Mouse (Mus musculus): Measurements from ENCODE around the gene Hapln2. TPM values are rescaled to one million over a fixed set of nuclear protein-coding genes. Genes with fewer than 3 reads are reported as not detected.

The Hapln2 gene
- total and polyA plus RNA-seq, 3 experiments, result not detected

- H3K4me1 ChIP-seq (ENCODE audit: control insufficient read depth in 1 of 2, insufficient read depth in 2 of 2, low read length in 2 of 2), result no peaks in the 10 kb centered on the region
- no peak for DNase-seq (ENCODE audit: low read depth, low spot score)
- no peak overlapping the region for H3K4me3 ChIP-seq (ENCODE audit: control insufficient read depth in 1 of 2, insufficient read depth in 1 of 2, low read depth in 2 of 2, low read length in 2 of 2)
- H3K27me3 ChIP-seq (ENCODE audit: control insufficient read depth in 1 of 2, insufficient read depth in 2 of 2, low read length in 2 of 2), result peaks cover 11 to 15% of the 10 kb centered on the region in 2 experiments
- H3K9me3 ChIP-seq (replicated peaks; ENCODE audit: insufficient read depth, low read length), result no peaks in the 10 kb centered on the region
- H3K79me2 ChIP-seq (ENCODE audit: control insufficient read depth, insufficient read depth, low read length, poor library complexity), result no peaks in the 10 kb centered on the region; the same call in 1 of the 2 replicates
- H3K27ac ChIP-seq (ENCODE audit: control insufficient read depth, low read depth, low read length), result no peak overlapping the region
- no peak overlapping the region for H3K9ac ChIP-seq (ENCODE audit: control insufficient read depth, low read depth, low read length, poor library complexity, severe bottlenecking)
- no peaks in the 10 kb centered on the region for H3K36me3 ChIP-seq (ENCODE audit: control insufficient read depth in 1 of 2, insufficient read depth in 2 of 2, low read length in 2 of 2)
- no peak for TF ChIP-seq MXI1 (IDR thresholded peaks at IDR 0.05; ENCODE audit: low read depth, low read length)
- TF ChIP-seq ZNF384 (IDR thresholded peaks at IDR 0.05; ENCODE audit: low read depth, low read length), result no peak
- TF ChIP-seq ZKSCAN1 (IDR thresholded peaks at IDR 0.05; ENCODE audit: low read depth, low read length), result no peak
- TF ChIP-seq SIN3A (IDR thresholded peaks at IDR 0.05; ENCODE audit: low read length), result no peak
- TF ChIP-seq MYB (IDR thresholded peaks at IDR 0.05; ENCODE audit: low read depth, low read length), result no peak
- no peak for TF ChIP-seq MYC (IDR thresholded peaks at IDR 0.05; ENCODE audit: low read depth, low read length)
- TF ChIP-seq ZC3H11A (IDR thresholded peaks at IDR 0.05; ENCODE audit: low read depth, low read length), result no peak
- no peak for TF ChIP-seq POLR2A (IDR thresholded peaks at IDR 0.05; ENCODE audit: control insufficient read depth in 1 of 2, insufficient read depth in 1 of 2, low read depth in 1 of 2, low read length in 2 of 2, poor library complexity in 1 of 2)
- TF ChIP-seq HCFC1 (IDR thresholded peaks at IDR 0.05; ENCODE audit: low read depth, low read length), result no peak
- no peak for TF ChIP-seq MEF2A (IDR thresholded peaks at IDR 0.05; ENCODE audit: extremely low read depth, insufficient replicate concordance, low read depth, low read length, poor library complexity, severe bottlenecking)
- TF ChIP-seq SMC3 (IDR thresholded peaks at IDR 0.05; ENCODE audit: low read depth, low read length), result no peak
- no peak for TF ChIP-seq TCF12 (IDR thresholded peaks at IDR 0.05; ENCODE audit: low read depth, low read length)
- no peak for TF ChIP-seq CHD1 (IDR thresholded peaks at IDR 0.05; ENCODE audit: low read depth, low read length)
- TF ChIP-seq JUND (IDR thresholded peaks at IDR 0.05; ENCODE audit: low read depth, low read length), result no peak
Observed at GRCm38 (mm10) chr3:87974381-87974987, 52.9 kb downstream of the Hapln2 start.

DNA sequence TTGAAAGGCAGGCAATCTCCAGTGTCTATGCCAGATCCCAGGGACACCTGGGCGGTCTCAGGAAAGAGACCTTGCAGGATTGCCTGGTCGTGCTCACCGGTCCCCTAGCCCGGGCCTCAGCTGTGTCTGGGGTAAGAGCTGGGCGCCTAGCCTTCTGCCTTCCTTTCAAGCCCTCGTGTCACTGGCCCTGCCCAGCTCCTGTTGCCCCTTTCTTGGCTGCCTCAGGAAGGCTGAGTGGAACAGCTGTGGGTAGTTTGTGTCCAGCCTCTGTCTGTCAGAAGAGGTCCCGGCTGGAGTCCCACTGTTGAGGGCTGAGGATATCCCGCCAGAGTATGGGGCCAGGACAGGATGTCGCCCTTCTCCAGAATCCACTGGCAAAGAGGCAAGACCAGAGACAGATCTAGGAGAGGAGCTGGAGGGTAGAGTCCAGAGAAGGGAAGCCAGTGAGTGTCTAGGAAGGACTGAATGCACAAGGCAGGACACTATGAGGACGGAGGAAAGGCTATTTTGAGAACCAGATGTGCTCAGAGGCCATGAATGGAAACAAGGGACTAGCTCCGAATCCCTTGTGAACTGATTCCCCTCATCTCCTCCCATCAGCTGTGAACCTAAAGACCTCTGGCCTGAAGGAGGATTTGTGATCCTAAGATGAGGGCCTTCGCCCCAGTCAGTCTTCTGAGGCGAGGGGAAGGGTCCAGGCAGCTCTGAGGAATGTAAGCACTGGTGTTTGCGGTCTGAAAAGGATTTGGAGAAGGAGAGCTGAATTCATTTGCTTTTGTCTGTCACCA is 53.6 kb downstream of the Hapln2 start:
- H3K9ac ChIP-seq (ENCODE audit: control insufficient read depth, low read depth, low read length, poor library complexity, severe bottlenecking), result no peak overlapping the region
- H3K27ac ChIP-seq (ENCODE audit: control insufficient read depth, low read depth, low read length), result no peak overlapping the region
- no peak overlapping the region for H3K4me3 ChIP-seq (ENCODE audit: control insufficient read depth in 1 of 2, insufficient read depth in 1 of 2, low read depth in 2 of 2, low read length in 2 of 2)
- no peak for TF ChIP-seq E2F4 (IDR thresholded peaks at IDR 0.05; ENCODE audit: borderline replicate concordance, low read depth, low read length)
- no peak for TF ChIP-seq POLR2AphosphoS5 (IDR thresholded peaks at IDR 0.05; ENCODE audit: borderline replicate concordance, low read depth, low read length)
- no peak for TF ChIP-seq MYB (IDR thresholded peaks at IDR 0.05; ENCODE audit: low read depth, low read length)
- TF ChIP-seq POLR2A (IDR thresholded peaks at IDR 0.05; ENCODE audit: control insufficient read depth in 1 of 2, insufficient read depth in 1 of 2, low read depth in 1 of 2, low read length in 2 of 2, poor library complexity in 1 of 2), result no peak
- TF ChIP-seq SIN3A (IDR thresholded peaks at IDR 0.05; ENCODE audit: low read length), result no peak
- TF ChIP-seq USF1 (IDR thresholded peaks at IDR 0.05; ENCODE audit: low read depth, low read length), result no peak
- TF ChIP-seq RCOR1 (IDR thresholded peaks at IDR 0.05; ENCODE audit: low read depth, low read length), result no peak
- TF ChIP-seq MYC (IDR thresholded peaks at IDR 0.05; ENCODE audit: low read depth, low read length), result no peak
- no peak for TF ChIP-seq CHD2 (IDR thresholded peaks at IDR 0.05; ENCODE audit: low read length)
- H3K79me2 ChIP-seq (ENCODE audit: control insufficient read depth, insufficient read depth, low read length, poor library complexity), result no peaks in the 10 kb centered on the region; the same call in 1 of the 2 replicates
- H3K36me3 ChIP-seq (ENCODE audit: control insufficient read depth in 1 of 2, insufficient read depth in 2 of 2, low read length in 2 of 2), result no peaks in the 10 kb centered on the region
- H3K27me3 ChIP-seq (ENCODE audit: control insufficient read depth in 1 of 2, insufficient read depth in 2 of 2, low read length in 2 of 2), result peaks cover 10 to 13% of the 10 kb centered on the region in 2 experiments
- no peaks in the 10 kb centered on the region for H3K9me3 ChIP-seq (replicated peaks; ENCODE audit: insufficient read depth, low read length)
- no peaks in the 10 kb centered on the region for H3K4me1 ChIP-seq (ENCODE audit: control insufficient read depth in 1 of 2, insufficient read depth in 2 of 2, low read length in 2 of 2)
- DNase-seq (ENCODE audit: low read depth, low spot score), result no peak
